In the genomic region with DNA sequence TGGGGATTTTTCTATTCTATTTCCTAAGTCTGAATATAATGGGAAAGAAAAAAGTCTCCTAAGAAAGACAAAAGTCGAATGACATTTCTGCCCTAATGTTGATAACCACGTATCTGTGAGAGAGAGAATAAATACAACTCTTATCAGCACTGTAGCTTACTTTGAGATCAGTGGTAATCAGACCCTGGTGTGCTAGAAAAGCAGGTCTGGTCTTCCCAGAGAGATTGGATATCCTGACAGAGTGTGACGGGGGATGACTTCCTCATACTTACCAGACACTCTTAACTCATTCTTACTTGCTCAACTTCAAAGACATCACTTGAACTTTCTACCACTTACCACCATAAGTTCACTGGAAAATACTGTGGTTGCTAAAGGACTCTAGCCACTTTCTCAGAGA, we compare ENCODE assay signal across 29 mouse cellular contexts.
A peak's percentile ranks its signal among the peaks of the same experiment; 100 is the strongest.
DNase-seq lines count a peak whose midpoint lies in the region; ATAC-seq lines count a peak whose summit lies in the region.
"Had no signal": no experiment of that assay in that cellular context is flagged by ENCODE, and none has a peak within 500 bp of the region (broad histone marks: within the 10 kb centered on the region; RNA-seq: fewer than 3 reads in every experiment).

No protein-coding gene starts in this region.

- H3K27ac ChIP-seq in liver, embryonic 11.5 days (ENCODE audit: low read depth, low read length): no peak overlapping the region
- H3K27ac ChIP-seq in liver, embryonic 13.5 days: no peak overlapping the region
- H3K27ac ChIP-seq in liver, embryonic 15.5 days (replicated peaks): no peak overlapping the region
- no peak overlapping the region for H3K27ac ChIP-seq in hindbrain, embryonic 16.5 days (ENCODE audit: low read depth, low read length)
- no peak overlapping the region for H3K27ac ChIP-seq in forebrain, embryonic 13.5 days
- H3K27ac ChIP-seq: embryonic facial prominence, embryonic 13.5 days; embryonic facial prominence, embryonic 15.5 days; forebrain, embryonic 10.5 days; forebrain, embryonic 12.5 days; forebrain, embryonic 15.5 days had no signal

- no peak overlapping the region for H3K4me3 ChIP-seq in liver, embryonic 11.5 days (ENCODE audit: low read depth, low read length)
- H3K4me3 ChIP-seq in liver, embryonic 13.5 days (replicated peaks): no peak overlapping the region
- H3K4me3 ChIP-seq in liver, embryonic 15.5 days (replicated peaks): no peak overlapping the region
- H3K4me3 ChIP-seq in hindbrain, embryonic 16.5 days (ENCODE audit: low read length): no peak overlapping the region
- no peak overlapping the region for H3K4me3 ChIP-seq in forebrain, embryonic 13.5 days
- H3K4me3 ChIP-seq: embryonic facial prominence, embryonic 13.5 days; embryonic facial prominence, embryonic 15.5 days; erythroblast, embryonic 14.5 days; forebrain, embryonic 10.5 days; forebrain, embryonic 12.5 days; forebrain, embryonic 15.5 days had no signal

- WGBS in liver, embryonic 11.5 days: 27% methylated on average over 3 of the region's 3 CpGs
- 31% methylated on average over 3 of the region's 3 CpGs for WGBS in liver, embryonic 13.5 days (ENCODE audit: insufficient replicate concordance)
- 23% methylated on average over 3 of the region's 3 CpGs for WGBS in liver, embryonic 15.5 days (ENCODE audit: insufficient replicate concordance)
- WGBS in hindbrain, embryonic 16.5 days: 77% methylated on average over 3 of the region's 3 CpGs
- 81% methylated on average over 3 of the region's 3 CpGs for WGBS in forebrain, embryonic 13.5 days

- no peak for DNase-seq in liver, embryonic 11.5 days (ENCODE audit: low spot score)
- DNase-seq in liver: no peak
- DNase-seq in liver, embryonic 13.5 days: no peak
- DNase-seq in heart, postnatal 10 days: no peak
- DNase-seq: adrenal gland, adult 8-10 months; adrenal gland, postnatal 14 days; adrenal gland, postnatal 36 days; B cell, adult 2 months; cerebellum, adult 11-12 months; cerebellum, adult 2 months; cerebellum, adult 9-10 months; cerebellum, postnatal 14 days; cerebellum, postnatal 36 days; embryo, embryonic 11 days had no signal

- intact Hi-C loops in heart, postnatal 10 days (cut with DNase I): no loop called here

- H3K9ac ChIP-seq in liver, embryonic 11.5 days (ENCODE audit: low read depth, low read length): no peak overlapping the region
- no peak overlapping the region for H3K9ac ChIP-seq in liver, embryonic 13.5 days
- no peak overlapping the region for H3K9ac ChIP-seq in liver, embryonic 15.5 days
- no peak overlapping the region for H3K9ac ChIP-seq in hindbrain, embryonic 16.5 days (ENCODE audit: low read depth, low read length)
- no peak overlapping the region for H3K9ac ChIP-seq in forebrain, embryonic 13.5 days
- H3K9ac ChIP-seq: embryonic facial prominence, embryonic 13.5 days; embryonic facial prominence, embryonic 15.5 days; forebrain, embryonic 12.5 days; forebrain, embryonic 15.5 days had no signal

- no peaks in the 10 kb centered on the region for H3K36me3 ChIP-seq in liver, embryonic 11.5 days (ENCODE audit: control insufficient read depth, insufficient read depth, low read length)
- H3K36me3 ChIP-seq in liver, embryonic 13.5 days: no peaks in the 10 kb centered on the region
- H3K36me3 ChIP-seq in liver, embryonic 15.5 days (replicated peaks): no peaks in the 10 kb centered on the region
- no peaks in the 10 kb centered on the region for H3K36me3 ChIP-seq in hindbrain, embryonic 16.5 days (ENCODE audit: control insufficient read depth, insufficient read depth, low read length)
- no peaks in the 10 kb centered on the region for H3K36me3 ChIP-seq in forebrain, embryonic 13.5 days (ENCODE audit: poor library complexity, severe bottlenecking)
- H3K36me3 ChIP-seq: embryonic facial prominence, embryonic 13.5 days; embryonic facial prominence, embryonic 15.5 days; forebrain, embryonic 10.5 days; forebrain, embryonic 12.5 days; forebrain, embryonic 15.5 days; G1E had no signal

- H3K9me3 ChIP-seq in liver, embryonic 11.5 days (ENCODE audit: control insufficient read depth, low read length): no peaks in the 10 kb centered on the region
- no peaks in the 10 kb centered on the region for H3K9me3 ChIP-seq in liver, embryonic 13.5 days (replicated peaks)
- no peaks in the 10 kb centered on the region for H3K9me3 ChIP-seq in liver, embryonic 15.5 days (replicated peaks)
- no peaks in the 10 kb centered on the region for H3K9me3 ChIP-seq in hindbrain, embryonic 16.5 days (ENCODE audit: control insufficient read depth, low read length)
- no peaks in the 10 kb centered on the region for H3K9me3 ChIP-seq in forebrain, embryonic 13.5 days (replicated peaks)
- H3K9me3 ChIP-seq: embryonic facial prominence, embryonic 13.5 days; embryonic facial prominence, embryonic 15.5 days; forebrain, embryonic 10.5 days; forebrain, embryonic 12.5 days; forebrain, embryonic 15.5 days; G1E had no signal

- no peaks in the 10 kb centered on the region; the same call in 1 of the 2 replicates for H3K4me1 ChIP-seq in liver, embryonic 11.5 days (replicated peaks; ENCODE audit: control insufficient read depth, insufficient read depth, low read length)
- H3K4me1 ChIP-seq in liver, embryonic 13.5 days (replicated peaks): peaks cover 9% of the 10 kb centered on the region; the same call in 1 of the 2 replicates
- no peaks in the 10 kb centered on the region; the same call in 1 of the 2 replicates for H3K4me1 ChIP-seq in liver, embryonic 15.5 days (replicated peaks)
- no peaks in the 10 kb centered on the region for H3K4me1 ChIP-seq in hindbrain, embryonic 16.5 days (ENCODE audit: control insufficient read depth, insufficient read depth, low read depth, low read length)
- H3K4me1 ChIP-seq in forebrain, embryonic 13.5 days: no peaks in the 10 kb centered on the region
- H3K4me1 ChIP-seq: forebrain, embryonic 12.5 days; forebrain, embryonic 15.5 days had no signal

- ATAC-seq in liver, embryonic 11.5 days (replicated peaks; ENCODE audit: low FRiP score): peak; percentile 73
- ATAC-seq in liver, embryonic 13.5 days (ENCODE audit: low read depth): peak; percentile 71
- ATAC-seq in liver, embryonic 15.5 days (ENCODE audit: insufficient read depth): peak; percentile 40; the same call in 1 of the 2 replicates
- peak; percentile 37; the same call in 1 of the 2 replicates for ATAC-seq in megakaryocyte progenitor cell, adult 5-6 weeks (replicated peaks; ENCODE audit: poor library complexity)
- ATAC-seq in hindbrain, embryonic 16.5 days: no peak
- ATAC-seq in forebrain, embryonic 13.5 days: no peak
- ATAC-seq: activated CD4-positive, CD25-positive, alpha-beta regulatory T cell, adult 4 months; CD4-positive, CD25-positive, alpha-beta regulatory T cell, adult 4 months; forebrain, embryonic 15.5 days; Patski had no signal

- no peak overlapping the region for H3K4me2 ChIP-seq in liver, embryonic 11.5 days
- H3K4me2 ChIP-seq in liver, embryonic 13.5 days: no peak overlapping the region
- no peak overlapping the region for H3K4me2 ChIP-seq in liver, embryonic 15.5 days
- H3K4me2 ChIP-seq in hindbrain, embryonic 16.5 days (ENCODE audit: low read length): no peak overlapping the region
- H3K4me2 ChIP-seq in forebrain, embryonic 13.5 days: no peak overlapping the region
- H3K4me2 ChIP-seq: embryonic facial prominence, embryonic 13.5 days; embryonic facial prominence, embryonic 15.5 days; forebrain, embryonic 12.5 days; forebrain, embryonic 15.5 days had no signal

- H3K27me3 ChIP-seq in liver, embryonic 11.5 days (replicated peaks; ENCODE audit: control insufficient read depth, insufficient read depth, low read length): no peaks in the 10 kb centered on the region
- H3K27me3 ChIP-seq in liver, embryonic 13.5 days: no peaks in the 10 kb centered on the region
- no peaks in the 10 kb centered on the region for H3K27me3 ChIP-seq in liver, embryonic 15.5 days
- H3K27me3 ChIP-seq in hindbrain, embryonic 16.5 days (replicated peaks; ENCODE audit: control insufficient read depth, insufficient read depth, low read length): no peaks in the 10 kb centered on the region
- no peaks in the 10 kb centered on the region for H3K27me3 ChIP-seq in forebrain, embryonic 13.5 days
- H3K27me3 ChIP-seq: CH12.LX; forebrain, embryonic 12.5 days; forebrain, embryonic 15.5 days had no signal

Comparison
In these comparisons a context has a peak if more than half of its experiments do, and no peak if none do; other contexts are left out.
1. ATAC-seq: peak in liver, embryonic 11.5 days (single experiment), liver, embryonic 13.5 days (single experiment), liver, embryonic 15.5 days (single experiment) and megakaryocyte progenitor cell, adult 5-6 weeks (single experiment); none in hindbrain, embryonic 16.5 days (single experiment) and forebrain, embryonic 13.5 days (single experiment).